Mouse (Mus musculus): ENCODE data around the gene Ascl2. TPM values are rescaled to one million over a fixed set of nuclear protein-coding genes. Genes with fewer than 3 reads are reported as not detected.

The Ascl2 gene
- polyA plus RNA-seq, 1 experiment = 0.05 TPM

GRCm38 (mm10) chr7:142935708-142936107 is 33.4 kb downstream of the Ascl2 start:
- H3K36me3 ChIP-seq (ENCODE audit: control insufficient read depth) = no peaks in the 10 kb centered on the region
- H3K4me3 ChIP-seq (replicated peaks) = no peak overlapping the region
- H3K9me3 ChIP-seq (ENCODE audit: control insufficient read depth, low read length) = no peaks in the 10 kb centered on the region
- peaks cover 3% of the 10 kb centered on the region for H3K4me1 ChIP-seq (ENCODE audit: control insufficient read depth)
- TF ChIP-seq GATA1 (IDR thresholded peaks at IDR 0.05; ENCODE audit: low read length) (no peak), TAL1 (IDR thresholded peaks at IDR 0.05; ENCODE audit: low read length) (no peak)
- H3K27me3 ChIP-seq (ENCODE audit: control insufficient read depth) = no peaks in the 10 kb centered on the region

- Histone ChIP-seq H3K27me3 (ENCODE audit: control insufficient read depth) (no peaks in the 10 kb centered on the region), H3K4me1 (ENCODE audit: control insufficient read depth) (no peaks in the 10 kb centered on the region), H3K4me3 (replicated peaks) (no peak overlapping the region), H3K36me3 (ENCODE audit: control insufficient read depth) (no peaks in the 10 kb centered on the region), H3K9me3 (ENCODE audit: control insufficient read depth, low read length) (no peaks in the 10 kb centered on the region)
- TF ChIP-seq TAL1 (IDR thresholded peaks at IDR 0.05; ENCODE audit: low read length) = no peak
Observed at GRCm38 (mm10) chr7:142932469-142932868, 36.6 kb downstream of the Ascl2 start.

- TF ChIP-seq TAL1 (IDR thresholded peaks at IDR 0.05; ENCODE audit: low read length) = no peak
- TF ChIP-seq GATA1 (IDR thresholded peaks at IDR 0.05; ENCODE audit: low read length) = no peak
- no peaks in the 10 kb centered on the region for H3K9me3 ChIP-seq (ENCODE audit: control insufficient read depth, low read length)
- H3K4me3 ChIP-seq (replicated peaks) = no peak within 1 kb of the TSS
- H3K27me3 ChIP-seq (ENCODE audit: control insufficient read depth) = no peaks in the 10 kb centered on the region
- H3K4me1 ChIP-seq (ENCODE audit: control insufficient read depth) = no peaks in the 10 kb centered on the region
- no peaks in the 10 kb centered on the region for H3K36me3 ChIP-seq (ENCODE audit: control insufficient read depth)
Observed at GRCm38 (mm10) chr7:142931028-142931427, 38.0 kb downstream of the Ascl2 start, which contains the start of gene Th. Gene Th (minus strand): TSS chr7:142931128.

- Histone ChIP-seq H3K4me3 (replicated peaks) (no peak overlapping the region), H3K4me1 (ENCODE audit: control insufficient read depth) (no peaks in the 10 kb centered on the region), H3K36me3 (ENCODE audit: control insufficient read depth) (no peaks in the 10 kb centered on the region), H3K27me3 (ENCODE audit: control insufficient read depth) (no peaks in the 10 kb centered on the region), H3K9me3 (ENCODE audit: control insufficient read depth, low read length) (no peaks in the 10 kb centered on the region)
- TF ChIP-seq GATA1 (IDR thresholded peaks at IDR 0.05; ENCODE audit: low read length) (no peak), TAL1 (IDR thresholded peaks at IDR 0.05; ENCODE audit: low read length) (no peak)
Observed at GRCm38 (mm10) chr7:142929516-142929915, 39.5 kb downstream of the Ascl2 start.

GRCm38 (mm10) chr7:142927293-142927692 is 41.8 kb downstream of the Ascl2 start:
- no peaks in the 10 kb centered on the region for H3K4me1 ChIP-seq (ENCODE audit: control insufficient read depth)
- TF ChIP-seq TAL1 (IDR thresholded peaks at IDR 0.05; ENCODE audit: low read length) (no peak), GATA1 (IDR thresholded peaks at IDR 0.05; ENCODE audit: low read length) (no peak)
- H3K27me3 ChIP-seq (ENCODE audit: control insufficient read depth) = no peaks in the 10 kb centered on the region
- no peaks in the 10 kb centered on the region for H3K9me3 ChIP-seq (ENCODE audit: control insufficient read depth, low read length)
- H3K4me3 ChIP-seq (replicated peaks) = no peak overlapping the region
- H3K36me3 ChIP-seq (ENCODE audit: control insufficient read depth) = no peaks in the 10 kb centered on the region

- Histone ChIP-seq H3K36me3 (ENCODE audit: control insufficient read depth) (no peaks in the 10 kb centered on the region), H3K9me3 (ENCODE audit: control insufficient read depth, low read length) (no peaks in the 10 kb centered on the region), H3K4me1 (ENCODE audit: control insufficient read depth) (no peaks in the 10 kb centered on the region), H3K27me3 (ENCODE audit: control insufficient read depth) (peaks cover 2% of the 10 kb centered on the region; the same call in 1 of the 2 replicates), H3K4me3 (replicated peaks) (no peak overlapping the region)
- no peak for TF ChIP-seq TAL1 (IDR thresholded peaks at IDR 0.05; ENCODE audit: low read length)
- no peak for TF ChIP-seq GATA1 (IDR thresholded peaks at IDR 0.05; ENCODE audit: low read length)
Observed at GRCm38 (mm10) chr7:142918641-142919628, 50.1 kb downstream of the Ascl2 start.

GRCm38 (mm10) chr7:142917659-142918058 is 51.4 kb downstream of the Ascl2 start:
- Histone ChIP-seq H3K27me3 (ENCODE audit: control insufficient read depth) (peaks cover 2% of the 10 kb centered on the region; the same call in 1 of the 2 replicates), H3K4me3 (replicated peaks) (no peak overlapping the region), H3K4me1 (ENCODE audit: control insufficient read depth) (no peaks in the 10 kb centered on the region), H3K36me3 (ENCODE audit: control insufficient read depth) (no peaks in the 10 kb centered on the region), H3K9me3 (ENCODE audit: control insufficient read depth, low read length) (no peaks in the 10 kb centered on the region)
- TF ChIP-seq GATA1 (IDR thresholded peaks at IDR 0.05; ENCODE audit: low read length) = no peak
- TF ChIP-seq TAL1 (IDR thresholded peaks at IDR 0.05; ENCODE audit: low read length) = no peak

Other genes starting within 250 kb of the Ascl2 start
- gene Ins2, start 225.9 kb downstream of the Ascl2 start, polyA plus RNA-seq (2012) = not detected in 2 replicates
- not detected in 2 replicates for gene Th, start 38.1 kb downstream of the Ascl2 start, polyA plus RNA-seq (2012)
- 14.9 and 17.8 TPM in 2 replicates for gene Tspan32, start 35.8 kb upstream of the Ascl2 start, polyA plus RNA-seq (2012)
- 5.9 and 6.3 TPM in 2 replicates for gene Cd81, start 83.5 kb upstream of the Ascl2 start, polyA plus RNA-seq (2012)
- gene Tssc4, start 100.0 kb upstream of the Ascl2 start, polyA plus RNA-seq (2012) = 19.7 and 23.4 TPM in 2 replicates
- gene Trpm5, start 125.4 kb upstream of the Ascl2 start, polyA plus RNA-seq (2012) = 0.02 TPM in 1 of 2 replicates, not detected in the other
- 0.01 TPM in 1 of 2 replicates, not detected in the other for gene Kcnq1, start 137.1 kb upstream of the Ascl2 start, polyA plus RNA-seq (2012)